Mouse (Mus musculus) embryonic fibroblast, embryonic 13.5 days (primary cell): ENCODE data around the gene Tns2. TPM values are rescaled to one million over a fixed set of nuclear protein-coding genes. Genes with fewer than 3 reads are reported as not detected.

Experiments used
- H3K27ac ChIP-seq: 2 replicates; pipeline ENCODE4 v1.5.1; 2012; ENCODE audit warnings: low read length, control low read depth, inconsistent platforms; ENCODE audit not compliant: insufficient read depth
- H3K4me1 ChIP-seq: 2 replicates; pipeline ENCODE4 v1.6.1; 2011; ENCODE audit warnings: low read length; ENCODE audit not compliant: control insufficient read depth, insufficient read depth
- H3K4me3 ChIP-seq: 2 replicates; pipeline ENCODE4 v1.5.1; 2011; ENCODE audit warnings: mild to moderate bottlenecking, control low read depth, low read length; ENCODE audit not compliant: insufficient read depth
- CTCF ChIP-seq: IDR thresholded peaks from 2 replicates; pipeline ENCODE4 v1.5.1; 2011; ENCODE audit warnings: mild to moderate bottlenecking, control low read depth, low read length, moderate library complexity, borderline replicate concordance; ENCODE audit not compliant: insufficient read depth
- POLR2A ChIP-seq: IDR thresholded peaks from 2 replicates; pipeline ENCODE4 v1.6.1; 2011; ENCODE audit warnings: low read depth, mild to moderate bottlenecking, control low read depth, low read length, moderate library complexity
- polyA plus RNA-seq: library from polyadenylated mRNA; stranded (reverse); fragments of >200 nt; gene quantifications from 2 replicates; pipeline ENCODE4 v1.2.4, GENCODE M21; 2011; ENCODE audit warnings: low read depth; ENCODE audit not compliant: missing spikeins, insufficient read length

The Tns2 gene
- polyA plus RNA-seq, 1 experiment, result 71.1 TPM

GRCm38 (mm10) chr15:102091063-102091679 is 9.0 kb upstream of the Tns2 start:
- Histone ChIP-seq H3K4me1 (peaks cover 11% of the 10 kb centered on the region), H3K4me3 (no peak overlapping the region), H3K27ac (peak overlapping the region; percentile 31; the same call in 1 of the 2 replicates)
- TF ChIP-seq POLR2A (no peak), CTCF (no peak)

GRCm38 (mm10) chr15:102091688-102092087 is 8.5 kb upstream of the Tns2 start:
- Histone ChIP-seq H3K27ac (no peak overlapping the region), H3K4me3 (no peak overlapping the region)
- TF ChIP-seq POLR2A (no peak), CTCF (no peak)

GRCm38 (mm10) chr15:102092222-102092621 is 8.0 kb upstream of the Tns2 start:
- TF ChIP-seq CTCF, result no peak
- TF ChIP-seq POLR2A, result no peak
- H3K27ac ChIP-seq, result no peak overlapping the region
- H3K4me1 ChIP-seq, result peaks cover 13% of the 10 kb centered on the region
- no peak overlapping the region for H3K4me3 ChIP-seq

More at GRCm38 (mm10) chr15:102091688-102092087, 8.5 kb upstream of the Tns2 start:
- H3K4me1 ChIP-seq, result peaks cover 11% of the 10 kb centered on the region

- H3K4me3 ChIP-seq, result no peak overlapping the region
- no peak overlapping the region for H3K27ac ChIP-seq
- TF ChIP-seq CTCF (no peak), POLR2A (no peak)
- H3K4me1 ChIP-seq, result peaks cover 26% of the 10 kb centered on the region
Observed at GRCm38 (mm10) chr15:102094157-102094556, 6.1 kb upstream of the Tns2 start.

GRCm38 (mm10) chr15:102094988-102095387 is 5.2 kb upstream of the Tns2 start:
- H3K27ac ChIP-seq, result no peak overlapping the region
- no peak overlapping the region for H3K4me3 ChIP-seq
- TF ChIP-seq CTCF (no peak), POLR2A (no peak)
- peaks cover 29% of the 10 kb centered on the region for H3K4me1 ChIP-seq

- TF ChIP-seq CTCF, result no peak
- TF ChIP-seq POLR2A, result no peak
- H3K27ac ChIP-seq, result peak overlapping the region; percentile 55
- H3K4me3 ChIP-seq, result no peak overlapping the region
- peaks cover 30% of the 10 kb centered on the region for H3K4me1 ChIP-seq
Observed at GRCm38 (mm10) chr15:102097147-102097915, 2.9 kb upstream of the Tns2 start.

- peak overlapping the region; percentile 55 for H3K27ac ChIP-seq
- H3K4me1 ChIP-seq, result peaks cover 32% of the 10 kb centered on the region
- no peak overlapping the region for H3K4me3 ChIP-seq
- TF ChIP-seq POLR2A (no peak; the same call in 1 of the 2 replicates), CTCF (no peak)
Observed at GRCm38 (mm10) chr15:102097991-102098555, 2.1 kb upstream of the Tns2 start.

- Histone ChIP-seq H3K4me1 (peaks cover 32% of the 10 kb centered on the region), H3K4me3 (no peak overlapping the region), H3K27ac (peak overlapping the region; percentile 97)
- TF ChIP-seq CTCF, result no peak
- no peak for TF ChIP-seq POLR2A
Observed at GRCm38 (mm10) chr15:102099260-102099659, 953 bp upstream of the Tns2 start.

GRCm38 (mm10) chr15:102099771-102100160 is 447 bp upstream of the Tns2 start:
- TF ChIP-seq POLR2A (no peak), CTCF (no peak)
- Histone ChIP-seq H3K4me3 (peak overlapping the region; percentile 39), H3K4me1 (peaks cover 32% of the 10 kb centered on the region), H3K27ac (peak overlapping the region; percentile 97)
